Mouse (Mus musculus): ENCODE measurements at regions not wholly inside any gene's neighbourhood (a gene's known extent, or its start where the extent isn't known, plus 50 kb on each side); places are given as distances from the start of the nearest gene placed in this dataset.

GRCm38 (mm10) chr7:130012067-130012466 lies 420.4 kb downstream of the Wdr11 start:
- Histone ChIP-seq H3K9me3 (ENCODE audit: control insufficient read depth, low read length) (no peaks in the 10 kb centered on the region), H3K36me3 (ENCODE audit: control insufficient read depth, insufficient read depth) (no peaks in the 10 kb centered on the region), H3K4me3 (replicated peaks; ENCODE audit: low read length) (no peak overlapping the region), H3K9ac (replicated peaks; ENCODE audit: low read depth, low read length) (no peak overlapping the region), H3K27me3 (replicated peaks; ENCODE audit: control insufficient read depth, insufficient read depth, low read length) (no peaks in the 10 kb centered on the region), H3K4me1 (replicated peaks; ENCODE audit: control insufficient read depth, insufficient read depth, low read length) (no peaks in the 10 kb centered on the region), H3K27ac (ENCODE audit: low read length) (no peak overlapping the region), H3K4me2 (ENCODE audit: low read length) (no peak overlapping the region)
- 86% methylated on average over 8 of the region's 8 CpGs for WGBS
- ATAC-seq: no peak

- H3K36me3 ChIP-seq (ENCODE audit: control insufficient read depth, insufficient read depth): no peaks in the 10 kb centered on the region
- no peak overlapping the region for H3K4me2 ChIP-seq (ENCODE audit: low read length)
- H3K4me1 ChIP-seq (replicated peaks; ENCODE audit: control insufficient read depth, insufficient read depth, low read length): no peaks in the 10 kb centered on the region
- no peaks in the 10 kb centered on the region for H3K27me3 ChIP-seq (replicated peaks; ENCODE audit: control insufficient read depth, insufficient read depth, low read length)
- 86% methylated on average over 6 of the region's 6 CpGs for WGBS
- no peak for ATAC-seq
- no peak overlapping the region for H3K4me3 ChIP-seq (replicated peaks; ENCODE audit: low read length)
- no peaks in the 10 kb centered on the region for H3K9me3 ChIP-seq (ENCODE audit: control insufficient read depth, low read length)
- H3K27ac ChIP-seq (ENCODE audit: low read length): no peak overlapping the region
- no peak overlapping the region for H3K9ac ChIP-seq (replicated peaks; ENCODE audit: low read depth, low read length)
These were observed 421.4 kb downstream of the Wdr11 start for GRCm38 (mm10) chr7:130013109-130013508.

- H3K4me1 ChIP-seq (replicated peaks; ENCODE audit: control insufficient read depth, insufficient read depth, low read length): no peaks in the 10 kb centered on the region
- no peaks in the 10 kb centered on the region for H3K27me3 ChIP-seq (replicated peaks; ENCODE audit: control insufficient read depth, insufficient read depth, low read length)
- H3K9me3 ChIP-seq (ENCODE audit: control insufficient read depth, low read length): no peaks in the 10 kb centered on the region
- 78% methylated on average over 10 of the region's 10 CpGs for whole genome bisulfite sequencing
- no peak overlapping the region for H3K27ac ChIP-seq (ENCODE audit: low read length)
- no peak overlapping the region for H3K4me3 ChIP-seq (replicated peaks; ENCODE audit: low read length)
- no peak overlapping the region for H3K4me2 ChIP-seq (ENCODE audit: low read length)
- H3K36me3 ChIP-seq (ENCODE audit: control insufficient read depth, insufficient read depth): no peaks in the 10 kb centered on the region
- no peak overlapping the region for H3K9ac ChIP-seq (replicated peaks; ENCODE audit: low read depth, low read length)
- no peak for ATAC-seq
These were observed 422.9 kb downstream of the Wdr11 start for GRCm38 (mm10) chr7:130014609-130015008.

GRCm38 (mm10) chr7:130015375-130016014 lies 423.8 kb downstream of the Wdr11 start:
- Histone ChIP-seq H3K4me3 (replicated peaks; ENCODE audit: low read length) (no peak overlapping the region), H3K36me3 (ENCODE audit: control insufficient read depth, insufficient read depth) (no peaks in the 10 kb centered on the region), H3K27me3 (replicated peaks; ENCODE audit: control insufficient read depth, insufficient read depth, low read length) (no peaks in the 10 kb centered on the region), H3K4me2 (ENCODE audit: low read length) (no peak overlapping the region), H3K4me1 (replicated peaks; ENCODE audit: control insufficient read depth, insufficient read depth, low read length) (no peaks in the 10 kb centered on the region), H3K27ac (ENCODE audit: low read length) (no peak overlapping the region), H3K9ac (replicated peaks; ENCODE audit: low read depth, low read length) (no peak overlapping the region), H3K9me3 (ENCODE audit: control insufficient read depth, low read length) (no peaks in the 10 kb centered on the region)
- WGBS: 75% methylated on average over 5 of the region's 5 CpGs
- ATAC-seq: no peak

- WGBS: 74% methylated on average over 17 of the region's 17 CpGs
- no peaks in the 10 kb centered on the region for H3K4me1 ChIP-seq (replicated peaks; ENCODE audit: control insufficient read depth, insufficient read depth, low read length)
- H3K4me3 ChIP-seq (replicated peaks; ENCODE audit: low read length): no peak overlapping the region
- H3K27ac ChIP-seq (ENCODE audit: low read length): no peak overlapping the region
- H3K36me3 ChIP-seq (ENCODE audit: control insufficient read depth, insufficient read depth): no peaks in the 10 kb centered on the region
- no peaks in the 10 kb centered on the region for H3K27me3 ChIP-seq (replicated peaks; ENCODE audit: control insufficient read depth, insufficient read depth, low read length)
- H3K9me3 ChIP-seq (ENCODE audit: control insufficient read depth, low read length): no peaks in the 10 kb centered on the region
- H3K4me2 ChIP-seq (ENCODE audit: low read length): no peak overlapping the region
- H3K9ac ChIP-seq (replicated peaks; ENCODE audit: low read depth, low read length): no peak overlapping the region
- no peak for ATAC-seq
These were observed 424.6 kb downstream of the Wdr11 start for GRCm38 (mm10) chr7:130016015-130016874.

GRCm38 (mm10) chr7:130018891-130019290 lies 427.2 kb downstream of the Wdr11 start:
- Histone ChIP-seq H3K4me1 (replicated peaks; ENCODE audit: control insufficient read depth, insufficient read depth, low read length) (no peaks in the 10 kb centered on the region), H3K36me3 (ENCODE audit: control insufficient read depth, insufficient read depth) (no peaks in the 10 kb centered on the region), H3K4me2 (ENCODE audit: low read length) (no peak overlapping the region), H3K9ac (replicated peaks; ENCODE audit: low read depth, low read length) (no peak overlapping the region), H3K4me3 (replicated peaks; ENCODE audit: low read length) (no peak overlapping the region), H3K27me3 (replicated peaks; ENCODE audit: control insufficient read depth, insufficient read depth, low read length) (no peaks in the 10 kb centered on the region), H3K9me3 (ENCODE audit: control insufficient read depth, low read length) (no peaks in the 10 kb centered on the region), H3K27ac (ENCODE audit: low read length) (no peak overlapping the region)
- WGBS: 62% methylated on average over 4 of the region's 4 CpGs
- no peak for ATAC-seq

GRCm38 (mm10) chr7:130028945-130029344 lies 437.3 kb downstream of the Wdr11 start:
- Histone ChIP-seq H3K36me3 (ENCODE audit: control insufficient read depth, insufficient read depth) (no peaks in the 10 kb centered on the region), H3K27me3 (replicated peaks; ENCODE audit: control insufficient read depth, insufficient read depth, low read length) (no peaks in the 10 kb centered on the region), H3K9ac (replicated peaks; ENCODE audit: low read depth, low read length) (no peak overlapping the region), H3K4me1 (replicated peaks; ENCODE audit: control insufficient read depth, insufficient read depth, low read length) (0 out of 2 replicates have a peak, but pooled peaks cover 2% of the 10 kb centered on the region), H3K27ac (ENCODE audit: low read length) (no peak overlapping the region), H3K4me2 (ENCODE audit: low read length) (no peak overlapping the region), H3K9me3 (ENCODE audit: control insufficient read depth, low read length) (no peaks in the 10 kb centered on the region), H3K4me3 (replicated peaks; ENCODE audit: low read length) (no peak overlapping the region)
- no peak for ATAC-seq

GRCm38 (mm10) chr7:130030711-130031110 lies 439.0 kb downstream of the Wdr11 start:
- Histone ChIP-seq H3K4me3 (replicated peaks; ENCODE audit: low read length) (no peak overlapping the region), H3K27me3 (replicated peaks; ENCODE audit: control insufficient read depth, insufficient read depth, low read length) (no peaks in the 10 kb centered on the region), H3K4me1 (replicated peaks; ENCODE audit: control insufficient read depth, insufficient read depth, low read length) (0 out of 2 replicates have a peak, but pooled peaks cover 2% of the 10 kb centered on the region), H3K4me2 (ENCODE audit: low read length) (no peak overlapping the region), H3K9me3 (ENCODE audit: control insufficient read depth, low read length) (no peaks in the 10 kb centered on the region), H3K36me3 (ENCODE audit: control insufficient read depth, insufficient read depth) (no peaks in the 10 kb centered on the region), H3K27ac (ENCODE audit: low read length) (no peak overlapping the region), H3K9ac (replicated peaks; ENCODE audit: low read depth, low read length) (no peak overlapping the region)
- ATAC-seq: no peak
- WGBS: 96% methylated on average over 4 of the region's 4 CpGs

GRCm38 (mm10) chr7:130036235-130036634 lies 444.6 kb downstream of the Wdr11 start:
- WGBS: 18% methylated on average over 5 of the region's 5 CpGs
- no peaks in the 10 kb centered on the region for H3K36me3 ChIP-seq (ENCODE audit: control insufficient read depth, insufficient read depth)
- no peaks in the 10 kb centered on the region for H3K4me1 ChIP-seq (replicated peaks; ENCODE audit: control insufficient read depth, insufficient read depth, low read length)
- no peaks in the 10 kb centered on the region for H3K9me3 ChIP-seq (ENCODE audit: control insufficient read depth, low read length)
- H3K27ac ChIP-seq (ENCODE audit: low read length): no peak overlapping the region
- no peak for ATAC-seq
- no peak overlapping the region for H3K4me3 ChIP-seq (replicated peaks; ENCODE audit: low read length)
- no peak overlapping the region for H3K4me2 ChIP-seq (ENCODE audit: low read length)
- H3K27me3 ChIP-seq (replicated peaks; ENCODE audit: control insufficient read depth, insufficient read depth, low read length): no peaks in the 10 kb centered on the region
- H3K9ac ChIP-seq (replicated peaks; ENCODE audit: low read depth, low read length): no peak overlapping the region
